Mouse (Mus musculus) kidney, embryonic 15.5 days (tissue): Measurements from ENCODE around the gene Btnl9. TPM values are rescaled to one million over a fixed set of nuclear protein-coding genes. Genes with fewer than 3 reads are reported as not detected.
A peak's percentile ranks its signal among the peaks of the same experiment; 100 is the strongest.
"Not testable (repeated sequence)": the region's sequence is repeated elsewhere in the genome, so short reads cannot be mapped to it uniquely, and the experiment has no call there.

Experiments used
- ATAC-seq: fragments of 200-750 bp; cut with Nextera tagmentation; replicated peaks from 2 replicates; pipeline ENCODE4 v1.8.0; 2017; ENCODE audit warnings: moderate TSS enrichment; ENCODE audit not compliant: low FRiP score
- H3K27ac ChIP-seq: fragments of 300-500 bp; sonication (generic); 2 replicates; pipeline ENCODE4 v1.5.1; 2015; ENCODE audit warnings: mild to moderate bottlenecking, inconsistent platforms
- H3K27me3 ChIP-seq: fragments of 300-500 bp; sonication (generic); 2 replicates; pipeline ENCODE4 v1.6.1; 2015; ENCODE audit warnings: inconsistent platforms
- H3K36me3 ChIP-seq: fragments of 300-500 bp; sonication (generic); 2 replicates; pipeline ENCODE4 v1.6.1; 2015; ENCODE audit warnings: inconsistent platforms
- H3K4me1 ChIP-seq: fragments of 300-500 bp; sonication (generic); 2 replicates; pipeline ENCODE4 v1.6.1; 2015; ENCODE audit warnings: inconsistent platforms
- H3K4me2 ChIP-seq: fragments of 300-500 bp; sonication (generic); 2 replicates; pipeline ENCODE4 v1.6.1; 2015; ENCODE audit warnings: moderate library complexity, mild to moderate bottlenecking, inconsistent platforms
- H3K4me3 ChIP-seq: fragments of 300-500 bp; sonication (generic); replicated peaks from 2 replicates; pipeline ENCODE4 v1.5.1; 2015; ENCODE audit warnings: mild to moderate bottlenecking, inconsistent platforms
- H3K9ac ChIP-seq: fragments of 300-500 bp; sonication (generic); 2 replicates; pipeline ENCODE4 v1.6.1; 2015; ENCODE audit warnings: mild to moderate bottlenecking, inconsistent platforms
- H3K9me3 ChIP-seq: fragments of 300-500 bp; sonication (generic); replicated peaks from 2 replicates; pipeline ENCODE4 v1.6.1; 2016; ENCODE audit warnings: inconsistent platforms
- WGBS: fragments of 180-500 bp; shearing (Covaris S2); methylation state at CpG from one replicate; pipeline ENCODE4 v1.1.7; 2015; ENCODE audit warnings: mixed read lengths; 5-methylcytosine and 5-hydroxymethylcytosine counted together
- polyA plus RNA-seq: library from polyadenylated mRNA; unstranded; fragments of >200 nt; fragmentation: Nextera tagmentation; extraction: Ambion mirVana; gene quantifications from 2 replicates; pipeline ENCODE4 v1.2.1, GENCODE M21; 2015

The Btnl9 gene
- polyA plus RNA-seq, 1 experiment from 2014 or later, result 2.6 TPM

DNA sequence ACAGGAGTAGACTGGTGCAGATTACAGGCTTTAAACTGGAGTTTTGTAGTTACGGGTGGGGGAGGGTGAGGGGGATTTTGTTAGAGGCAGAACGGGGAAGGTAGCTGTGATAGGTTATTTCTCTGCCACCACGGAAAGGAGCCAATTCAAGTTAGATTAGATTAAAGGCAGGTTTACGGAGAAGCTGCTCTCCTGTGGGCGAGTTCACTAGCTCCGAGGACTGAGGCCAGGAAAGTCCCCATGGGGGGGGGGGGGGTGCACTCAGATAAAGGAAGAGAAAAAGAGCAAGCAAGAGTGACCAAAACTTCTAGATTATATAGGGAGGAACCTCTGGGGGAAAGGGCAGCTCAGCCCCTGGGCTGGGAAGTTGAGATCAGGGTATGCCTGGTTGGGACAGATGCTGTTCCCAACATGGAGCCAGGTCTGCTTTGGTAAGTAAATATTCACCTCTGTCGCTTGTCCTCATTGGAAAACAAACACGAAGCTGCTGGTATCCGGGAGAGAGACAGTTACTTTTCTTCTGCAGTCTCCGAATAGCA lies 15.6 kb upstream of the Btnl9 start:
- Histone ChIP-seq H3K27ac (peak overlapping the region; percentile 100), H3K4me2 (peak overlapping the region; percentile 70), H3K9ac (peak overlapping the region; percentile 97), H3K4me3 (peak overlapping the region; percentile 88), H3K27me3 (no peaks in the 10 kb centered on the region), H3K36me3 (peaks cover 13% of the 10 kb centered on the region), H3K9me3 (no peaks in the 10 kb centered on the region), H3K4me1 (peaks cover 16% of the 10 kb centered on the region)
- ATAC-seq, result peak; percentile 40
- 1% methylated on average over 10 of the region's 10 CpGs for WGBS

DNA sequence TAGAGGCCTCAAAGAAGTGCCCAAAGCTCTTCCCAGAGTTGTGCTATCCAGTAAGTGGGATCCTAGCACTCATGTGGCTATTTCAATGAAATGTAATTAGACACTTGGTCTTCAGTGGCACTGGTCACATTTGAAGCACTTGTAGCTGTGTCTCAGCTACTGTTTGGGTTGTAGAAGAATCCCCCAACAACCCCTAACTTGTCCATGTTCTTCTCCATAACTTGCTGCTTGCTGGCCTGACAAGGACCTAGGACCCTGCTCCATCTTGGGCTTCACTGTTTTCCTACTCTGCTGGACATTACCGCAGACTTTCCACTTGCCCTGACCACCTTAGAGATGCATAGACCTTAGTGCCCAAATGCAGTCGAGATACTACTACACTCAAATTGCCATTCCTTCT lies 15.1 kb upstream of the Btnl9 start:
- 53% methylated on average over 2 of the region's 2 CpGs for WGBS
- peaks cover 16% of the 10 kb centered on the region for H3K4me1 ChIP-seq
- ATAC-seq, result no peak; the same call in 1 of the 2 replicates
- peak overlapping the region; percentile 88 for H3K4me3 ChIP-seq
- H3K9ac ChIP-seq, result peak overlapping the region; percentile 97
- H3K9me3 ChIP-seq, result no peaks in the 10 kb centered on the region
- H3K4me2 ChIP-seq, result peak overlapping the region; percentile 70
- H3K27me3 ChIP-seq, result no peaks in the 10 kb centered on the region
- peak overlapping the region; percentile 100 for H3K27ac ChIP-seq
- H3K36me3 ChIP-seq, result peaks cover 9% of the 10 kb centered on the region

DNA sequence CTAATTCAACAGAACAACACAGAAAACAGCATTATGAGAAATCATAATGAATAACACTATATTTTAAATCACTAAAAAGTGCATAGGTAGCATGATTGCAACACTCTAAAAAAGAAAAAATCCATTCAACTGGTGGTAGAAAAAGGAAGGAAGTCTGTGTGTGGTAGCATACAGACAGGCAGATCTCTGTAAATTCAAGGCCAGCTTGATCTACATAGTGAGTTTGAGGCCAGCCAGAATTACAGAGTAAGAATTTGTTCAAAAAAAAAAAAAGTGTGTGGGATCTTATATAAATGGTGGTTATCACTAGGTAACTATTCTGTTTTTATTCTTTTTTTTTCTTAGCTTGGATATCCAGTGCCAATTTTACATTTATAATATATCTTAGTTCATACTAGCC lies 14.2 kb upstream of the Btnl9 start:
- H3K27me3 ChIP-seq, result no peaks in the 10 kb centered on the region
- ATAC-seq, result no peak

DNA sequence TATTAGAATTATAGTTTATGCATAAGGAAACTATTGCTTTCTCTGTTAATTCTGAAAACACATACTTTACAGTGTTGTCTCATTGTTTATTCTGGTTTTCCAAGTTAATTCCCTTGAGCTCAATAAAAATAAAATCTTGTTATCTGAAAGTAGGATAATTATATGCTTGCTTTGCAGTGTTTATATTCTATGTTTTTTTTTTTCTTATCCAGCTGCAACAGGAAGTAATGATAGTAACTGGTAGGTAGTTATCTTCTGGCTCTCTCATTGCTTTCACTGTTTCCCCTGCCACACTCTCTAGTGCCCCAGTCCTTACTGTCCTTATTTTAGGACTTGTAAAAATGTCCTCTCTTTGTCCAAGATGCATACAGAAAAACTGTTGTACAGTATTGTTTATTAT lies 13.7 kb upstream of the Btnl9 start:
- H3K9me3 ChIP-seq, result no peaks in the 10 kb centered on the region
- no peak overlapping the region for H3K4me2 ChIP-seq
- no peaks in the 10 kb centered on the region for H3K27me3 ChIP-seq
- H3K4me1 ChIP-seq, result peaks cover 16% of the 10 kb centered on the region
- H3K9ac ChIP-seq, result no peak overlapping the region
- H3K36me3 ChIP-seq, result no peaks in the 10 kb centered on the region
- H3K27ac ChIP-seq, result no peak overlapping the region
- no peak overlapping the region for H3K4me3 ChIP-seq
- no peak for ATAC-seq

More for the DNA sequence above, 14.2 kb upstream of the Btnl9 start:
- H3K4me2 ChIP-seq, result no peak overlapping the region
- no peak overlapping the region for H3K4me3 ChIP-seq
- no peak overlapping the region for H3K27ac ChIP-seq
- H3K9me3 ChIP-seq, result no peaks in the 10 kb centered on the region
- H3K9ac ChIP-seq, result no peak overlapping the region
- H3K36me3 ChIP-seq, result no peaks in the 10 kb centered on the region
- H3K4me1 ChIP-seq, result peaks cover 16% of the 10 kb centered on the region

DNA sequence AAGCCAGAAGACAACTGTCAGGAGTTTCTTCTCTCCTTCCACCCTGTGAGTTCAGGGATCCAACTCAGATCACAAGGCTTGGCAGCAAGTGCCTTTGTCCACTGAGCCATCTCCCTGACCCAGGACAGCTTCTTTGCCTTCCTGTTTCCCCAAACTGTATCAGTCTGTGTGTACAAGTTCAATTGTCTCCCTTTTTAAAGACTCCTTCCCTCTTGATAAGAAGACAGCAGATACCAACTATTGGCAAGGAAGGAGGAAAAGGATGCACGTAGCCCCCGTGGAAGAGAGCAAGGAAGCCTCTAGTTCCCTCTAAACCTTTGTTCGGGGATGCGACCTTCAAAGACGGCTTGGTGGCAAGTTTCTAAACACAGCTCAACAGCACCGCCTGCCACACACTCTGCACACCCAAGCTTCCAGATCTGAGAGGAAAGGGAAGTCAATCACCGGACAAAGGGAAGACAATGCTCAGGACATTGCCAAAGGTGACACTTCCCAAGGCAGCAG lies 8.9 kb upstream of the Btnl9 start:
- Histone ChIP-seq H3K27ac (0 out of 2 replicates have a peak overlapping the region, but pooled peaks have one; percentile 13), H3K4me3 (no peak overlapping the region), H3K4me1 (no peaks in the 10 kb centered on the region), H3K36me3 (no peaks in the 10 kb centered on the region), H3K4me2 (no peak overlapping the region), H3K9ac (no peak overlapping the region), H3K9me3 (no peaks in the 10 kb centered on the region), H3K27me3 (no peaks in the 10 kb centered on the region)
- ATAC-seq, result no peak
- 72% methylated on average over 7 of the region's 7 CpGs for WGBS

DNA sequence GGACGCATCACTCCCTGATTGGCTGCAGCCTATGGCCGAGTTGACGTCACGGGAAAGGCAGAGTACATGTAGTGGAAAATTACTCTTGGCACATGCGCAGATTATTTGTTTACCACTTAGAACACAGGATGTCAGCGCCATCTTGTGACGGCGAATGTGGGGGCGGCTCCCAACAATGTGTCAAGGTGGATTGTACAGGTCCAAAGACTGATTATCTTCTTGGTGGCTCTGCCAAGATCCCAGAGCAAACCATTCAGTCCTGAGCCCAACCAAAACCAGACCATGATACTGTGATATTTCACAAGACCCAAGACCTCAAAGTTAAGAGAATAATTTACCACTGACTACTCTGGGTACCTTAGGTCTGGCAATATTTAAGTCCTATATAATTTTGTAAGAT lies 7.8 kb upstream of the Btnl9 start:
- ATAC-seq, H3K9me3 ChIP-seq, H3K4me1 ChIP-seq, H3K27ac ChIP-seq, H3K4me2 ChIP-seq, H3K9ac ChIP-seq, H3K36me3 ChIP-seq, H3K4me3 ChIP-seq, H3K27me3 ChIP-seq: not testable (repeated sequence)
- WGBS, result 92% methylated on average over 9 of the region's 9 CpGs

DNA sequence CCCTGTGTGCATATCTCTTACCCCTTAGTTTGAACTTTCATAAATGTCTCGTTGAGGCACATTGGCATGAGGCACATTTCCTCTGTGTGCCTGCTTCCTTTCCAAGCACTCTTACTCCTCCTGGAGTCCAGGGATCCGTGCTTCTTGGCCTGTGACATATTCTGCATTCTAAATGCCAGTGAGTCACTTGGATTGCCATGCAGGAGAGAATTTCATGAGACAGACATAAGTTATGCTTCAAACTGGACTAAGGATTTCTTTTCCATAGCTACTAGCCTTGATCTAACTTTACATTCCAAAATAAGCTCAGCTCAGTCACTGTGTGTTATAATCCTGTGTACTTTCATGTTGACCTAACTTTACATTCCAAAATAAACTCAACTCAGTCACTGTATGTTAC lies 4.1 kb upstream of the Btnl9 start:
- Histone ChIP-seq H3K27ac (no peak overlapping the region), H3K27me3 (no peaks in the 10 kb centered on the region), H3K4me3 (no peak overlapping the region), H3K36me3 (no peaks in the 10 kb centered on the region), H3K9me3 (no peaks in the 10 kb centered on the region), H3K9ac (no peak overlapping the region), H3K4me1 (0 out of 2 replicates have a peak, but pooled peaks cover 3% of the 10 kb centered on the region), H3K4me2 (no peak overlapping the region)
- 57% methylated on average over 2 of the region's 2 CpGs for WGBS
- no peak for ATAC-seq

DNA sequence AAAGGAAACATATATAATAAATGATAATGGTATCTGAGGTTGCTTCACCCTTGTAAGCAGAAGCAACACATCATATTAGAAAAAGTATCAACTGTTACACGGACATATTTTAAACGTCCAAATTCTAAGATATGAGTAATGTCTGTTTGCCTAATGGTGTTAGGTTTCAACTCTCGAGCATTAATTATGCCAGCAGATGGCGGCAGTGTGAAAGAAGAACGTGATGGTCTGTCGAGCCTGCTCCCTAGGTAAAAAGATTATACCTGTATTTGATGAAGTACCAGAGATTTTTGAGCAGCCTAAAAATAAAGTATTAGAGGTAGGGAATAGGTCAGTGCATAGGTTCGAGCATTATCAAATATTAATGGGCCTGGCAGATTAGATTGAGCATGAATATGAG lies 2.8 kb upstream of the Btnl9 start:
- ATAC-seq, result no peak

DNA sequence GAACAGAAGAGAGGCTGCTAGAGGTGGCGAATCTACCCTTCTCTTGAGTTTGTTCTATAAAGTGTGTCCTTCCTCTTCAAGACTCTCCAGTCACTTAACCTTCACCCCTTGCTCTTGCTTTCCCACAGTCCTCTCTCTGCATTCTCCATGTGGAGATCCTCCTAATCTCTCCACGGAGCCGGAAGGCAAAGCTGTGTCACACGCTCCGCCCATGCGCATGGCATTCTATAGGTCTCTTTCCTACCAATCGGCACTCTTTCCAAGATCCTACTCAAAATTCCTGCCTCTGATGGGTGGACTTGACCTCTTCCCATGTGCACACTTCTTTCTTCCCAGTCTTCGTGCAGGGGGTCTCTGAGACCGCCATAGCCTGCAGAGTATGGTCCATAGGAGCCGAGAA lies 742 bp upstream of the Btnl9 start:
- Histone ChIP-seq H3K27me3 (no peaks in the 10 kb centered on the region), H3K4me2 (no peak overlapping the region), H3K9ac (no peak overlapping the region), H3K9me3 (no peaks in the 10 kb centered on the region), H3K27ac (peak overlapping the region; percentile 38), H3K4me1 (0 out of 2 replicates have a peak, but pooled peaks cover 3% of the 10 kb centered on the region), H3K36me3 (no peaks in the 10 kb centered on the region), H3K4me3 (no peak overlapping the region)
- ATAC-seq, result no peak
- 74% methylated on average over 10 of the region's 10 CpGs for WGBS

More for the DNA sequence above, 2.8 kb upstream of the Btnl9 start:
- H3K27me3 ChIP-seq, result no peaks in the 10 kb centered on the region
- no peak overlapping the region for H3K4me2 ChIP-seq
- no peak overlapping the region for H3K27ac ChIP-seq
- no peak overlapping the region for H3K4me3 ChIP-seq
- no peaks in the 10 kb centered on the region for H3K36me3 ChIP-seq
- WGBS, result 4% methylated on average over 7 of the region's 7 CpGs
- no peaks in the 10 kb centered on the region for H3K9me3 ChIP-seq
- H3K9ac ChIP-seq, result no peak overlapping the region
- H3K4me1 ChIP-seq, result 0 out of 2 replicates have a peak, but pooled peaks cover 3% of the 10 kb centered on the region

DNA sequence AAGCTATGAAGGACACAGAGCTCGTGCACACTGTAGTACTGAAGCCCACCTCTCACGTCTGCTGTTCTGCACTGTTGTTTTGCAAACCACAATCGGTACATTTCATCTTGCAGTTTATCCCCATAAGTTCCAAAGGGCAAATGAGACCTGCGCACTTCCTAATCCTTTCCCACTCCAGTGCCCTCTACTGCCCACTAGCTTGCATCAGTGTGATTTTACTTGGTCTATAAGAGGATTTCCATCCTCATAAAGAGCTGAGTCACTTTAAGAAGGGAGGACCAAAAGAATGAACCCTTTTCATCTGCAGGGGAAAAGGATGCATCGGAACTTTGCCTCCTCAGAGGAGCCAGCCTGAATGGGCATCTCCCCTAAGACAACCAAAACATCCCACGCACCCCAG lies 507 bp downstream of the Btnl9 start:
- 74% methylated on average over 6 of the region's 6 CpGs for WGBS
- Histone ChIP-seq H3K4me1 (0 out of 2 replicates have a peak, but pooled peaks cover 3% of the 10 kb centered on the region), H3K9me3 (no peaks in the 10 kb centered on the region), H3K36me3 (no peaks in the 10 kb centered on the region), H3K9ac (no peak overlapping the region), H3K4me2 (no peak overlapping the region; the same call in 1 of the 2 replicates), H3K27me3 (no peaks in the 10 kb centered on the region), H3K27ac (no peak overlapping the region), H3K4me3 (no peak overlapping the region)
- no peak for ATAC-seq

DNA sequence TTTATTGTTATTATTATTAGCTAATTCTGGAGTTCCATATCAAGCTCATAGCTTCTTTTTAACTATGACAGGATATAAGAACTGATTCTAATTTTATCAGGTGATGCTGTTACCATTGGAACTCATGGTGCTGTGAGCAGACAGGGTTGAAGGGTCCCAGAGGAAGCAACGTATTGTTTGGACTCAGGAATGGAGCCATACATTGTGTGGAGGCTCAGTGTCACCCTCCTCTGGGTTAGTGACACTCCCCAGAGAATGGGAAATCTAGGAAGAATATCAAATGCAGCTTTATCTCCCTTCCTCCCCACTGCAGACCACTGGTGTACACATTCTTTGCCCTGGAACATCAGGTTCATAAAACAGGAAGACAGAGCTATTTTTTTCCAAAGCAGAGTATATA lies 3.8 kb downstream of the Btnl9 start:
- no peak overlapping the region for H3K4me2 ChIP-seq
- no peaks in the 10 kb centered on the region for H3K36me3 ChIP-seq
- H3K4me3 ChIP-seq, result no peak overlapping the region
- WGBS, result 62% methylated on average over 1 of the region's 1 CpGs
- no peak overlapping the region for H3K27ac ChIP-seq
- H3K9ac ChIP-seq, result no peak overlapping the region
- no peaks in the 10 kb centered on the region for H3K27me3 ChIP-seq
- ATAC-seq, result no peak
- no peaks in the 10 kb centered on the region for H3K9me3 ChIP-seq
- H3K4me1 ChIP-seq, result 0 out of 2 replicates have a peak, but pooled peaks cover 3% of the 10 kb centered on the region

DNA sequence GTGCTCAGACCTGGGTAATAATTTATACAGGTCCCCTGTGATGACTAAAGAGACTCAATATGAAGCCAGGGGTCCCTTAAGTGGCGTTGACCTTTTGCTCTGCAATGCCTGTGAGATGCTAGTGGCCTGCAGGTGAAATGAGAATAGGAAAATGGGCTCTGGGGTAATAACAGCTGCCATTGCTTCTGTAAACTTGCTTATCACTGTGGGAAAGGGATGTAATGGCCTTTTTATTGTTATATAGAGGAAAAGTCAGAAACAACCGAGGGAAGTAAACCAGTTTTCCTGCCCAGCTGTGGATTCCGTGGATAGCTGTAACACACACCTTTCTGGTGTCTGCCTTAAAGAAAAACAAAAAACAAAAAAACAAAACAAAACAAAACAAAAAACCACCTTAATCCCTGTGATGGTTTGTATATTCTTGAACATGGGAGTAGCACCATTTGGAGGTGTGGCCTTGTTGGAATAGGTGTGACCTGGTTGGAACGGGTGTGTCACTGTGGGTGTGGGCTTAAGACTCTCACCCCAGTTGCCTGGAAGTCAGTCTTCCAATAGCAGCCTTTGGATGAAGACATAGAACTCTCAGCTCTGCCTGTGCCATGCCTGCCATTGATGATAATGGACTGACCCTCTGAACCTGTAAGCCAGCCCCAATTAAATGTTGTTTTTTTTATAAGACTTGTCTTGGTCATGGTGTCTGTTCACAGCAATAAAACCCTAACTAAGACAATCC lies 10.7 kb downstream of the Btnl9 start:
- not testable (repeated sequence) for ATAC-seq, H3K4me2 ChIP-seq, H3K4me1 ChIP-seq, H3K9me3 ChIP-seq, H3K27ac ChIP-seq, H3K9ac ChIP-seq, H3K36me3 ChIP-seq, H3K4me3 ChIP-seq, H3K27me3 ChIP-seq
- WGBS, result 73% methylated on average over 4 of the region's 4 CpGs
